Mouse (Mus musculus): ENCODE results near the gene Tap1. TPM values are rescaled to one million over a fixed set of nuclear protein-coding genes. Genes with fewer than 3 reads are reported as not detected.
"Not testable (repeated sequence)": the region's sequence is repeated elsewhere in the genome, so short reads cannot be mapped to it uniquely, and the experiment has no call there.

The Tap1 gene
- polyA plus RNA-seq, 1 experiment, result 5.5 TPM

DNA sequence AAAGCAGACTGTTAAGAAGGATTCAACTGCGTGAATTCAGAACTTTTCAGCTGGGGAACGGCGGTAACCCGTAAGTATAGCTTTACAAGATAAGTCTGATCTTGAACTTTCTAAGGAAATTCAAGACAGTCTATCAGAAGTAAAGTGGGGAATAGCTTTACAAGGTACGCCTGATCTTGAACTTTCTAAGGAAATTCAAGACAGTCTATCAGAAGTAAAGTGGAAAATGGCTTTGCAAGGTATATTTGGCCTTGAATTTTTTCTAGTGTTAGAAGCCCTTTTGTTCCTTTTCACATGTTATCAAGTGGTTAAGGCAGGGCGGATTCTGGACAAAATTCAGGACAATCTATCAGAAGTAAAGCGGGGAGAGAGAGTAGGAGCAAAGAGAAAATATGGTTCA lies 32.4 kb downstream of the Tap1 start:
- not testable (repeated sequence) for H3K4me3 ChIP-seq (ENCODE audit: insufficient read depth, low read depth, low read length); H3K4me1 ChIP-seq (ENCODE audit: control insufficient read depth, insufficient read depth, insufficient read length, low read length); H3K27ac ChIP-seq (replicated peaks; ENCODE audit: low read depth, low read length)

DNA sequence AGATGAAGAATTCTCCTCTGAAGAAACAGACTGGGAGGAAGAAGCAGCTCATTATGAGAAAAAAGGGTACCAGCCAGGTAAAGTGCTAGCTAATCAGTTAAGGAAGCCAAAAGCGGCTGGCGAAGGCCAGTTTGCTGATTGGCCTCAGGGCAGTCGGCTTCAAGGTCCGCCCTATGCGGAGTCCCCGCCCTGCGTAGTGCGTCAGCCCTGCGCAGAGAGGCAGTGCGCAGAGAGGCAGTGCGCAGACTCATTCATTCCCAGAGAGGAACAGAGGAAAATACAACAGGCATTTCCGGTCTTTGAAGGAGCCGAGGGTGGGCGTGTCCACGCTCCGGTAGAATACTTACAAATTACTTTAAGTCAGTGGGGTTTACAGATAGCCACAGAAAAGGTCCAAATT lies 33.0 kb downstream of the Tap1 start:
- H3K27ac ChIP-seq (replicated peaks; ENCODE audit: low read depth, low read length); H3K4me3 ChIP-seq (ENCODE audit: insufficient read depth, low read depth, low read length); H3K4me1 ChIP-seq (ENCODE audit: control insufficient read depth, insufficient read depth, insufficient read length, low read length): not testable (repeated sequence)

- Histone ChIP-seq H3K27ac (replicated peaks; ENCODE audit: low read depth, low read length) (no peak overlapping the region), H3K4me3 (ENCODE audit: insufficient read depth, low read depth, low read length) (no peak overlapping the region), H3K4me1 (ENCODE audit: control insufficient read depth, insufficient read depth, insufficient read length, low read length) (no peaks in the 10 kb centered on the region)
These were observed 37.5 kb downstream of the Tap1 start for GRCm38 (mm10) chr17:34224816-34225215.

DNA sequence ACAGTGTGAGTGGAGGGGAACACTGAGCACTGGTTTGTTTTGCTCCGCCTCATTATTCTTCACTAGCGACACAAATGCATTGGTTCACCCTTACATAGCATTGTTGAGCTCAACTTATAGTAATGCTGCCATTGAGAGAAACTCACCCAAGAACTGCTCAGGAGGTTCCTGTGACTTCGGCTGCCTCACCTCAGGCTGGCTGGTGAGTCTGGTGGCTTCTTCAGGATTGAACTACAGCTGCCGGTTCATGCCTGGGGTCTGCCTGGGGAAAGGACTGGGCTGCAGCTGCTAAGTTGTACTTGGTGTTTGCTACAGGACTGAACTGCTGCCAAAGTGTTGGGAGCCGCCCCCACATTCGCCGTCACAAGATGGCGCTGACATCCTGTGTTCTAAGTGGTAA lies 38.1 kb downstream of the Tap1 start:
- H3K4me1 ChIP-seq (ENCODE audit: control insufficient read depth, insufficient read depth, insufficient read length, low read length), result no peaks in the 10 kb centered on the region
- no peak overlapping the region for H3K27ac ChIP-seq (replicated peaks; ENCODE audit: low read depth, low read length)
- H3K4me3 ChIP-seq (ENCODE audit: insufficient read depth, low read depth, low read length), result no peak overlapping the region

GRCm38 (mm10) chr17:34225911-34226310 lies 38.6 kb downstream of the Tap1 start:
- H3K27ac ChIP-seq (replicated peaks; ENCODE audit: low read depth, low read length); H3K4me3 ChIP-seq (ENCODE audit: insufficient read depth, low read depth, low read length); H3K4me1 ChIP-seq (ENCODE audit: control insufficient read depth, insufficient read depth, insufficient read length, low read length): not testable (repeated sequence)

GRCm38 (mm10) chr17:34230971-34231370 lies 43.6 kb downstream of the Tap1 start:
- not testable (repeated sequence) for H3K27ac ChIP-seq (replicated peaks; ENCODE audit: low read depth, low read length); H3K4me1 ChIP-seq (ENCODE audit: control insufficient read depth, insufficient read depth, insufficient read length, low read length); H3K4me3 ChIP-seq (ENCODE audit: insufficient read depth, low read depth, low read length)

- H3K4me1 ChIP-seq (ENCODE audit: control insufficient read depth, insufficient read depth, insufficient read length, low read length); H3K27ac ChIP-seq (replicated peaks; ENCODE audit: low read depth, low read length); H3K4me3 ChIP-seq (ENCODE audit: insufficient read depth, low read depth, low read length): not testable (repeated sequence)
These were observed 44.7 kb downstream of the Tap1 start for GRCm38 (mm10) chr17:34232021-34232420.

- Histone ChIP-seq H3K4me3 (ENCODE audit: insufficient read depth, low read depth, low read length) (no peak overlapping the region), H3K4me1 (ENCODE audit: control insufficient read depth, insufficient read depth, insufficient read length, low read length) (no peaks in the 10 kb centered on the region), H3K27ac (replicated peaks; ENCODE audit: low read depth, low read length) (no peak overlapping the region)
These were observed 47.6 kb downstream of the Tap1 start for GRCm38 (mm10) chr17:34234926-34235325.

- Histone ChIP-seq H3K4me3 (ENCODE audit: insufficient read depth, low read depth, low read length) (no peak overlapping the region), H3K27ac (replicated peaks; ENCODE audit: low read depth, low read length) (no peak overlapping the region), H3K4me1 (ENCODE audit: control insufficient read depth, insufficient read depth, insufficient read length, low read length) (no peaks in the 10 kb centered on the region)
These were observed 49.3 kb downstream of the Tap1 start for GRCm38 (mm10) chr17:34236691-34237090.

- Histone ChIP-seq H3K4me3 (ENCODE audit: insufficient read depth, low read depth, low read length) (no peak overlapping the region), H3K4me1 (ENCODE audit: control insufficient read depth, insufficient read depth, insufficient read length, low read length) (no peaks in the 10 kb centered on the region), H3K27ac (replicated peaks; ENCODE audit: low read depth, low read length) (no peak overlapping the region)
These were observed 50.4 kb downstream of the Tap1 start for GRCm38 (mm10) chr17:34237741-34238140.

DNA sequence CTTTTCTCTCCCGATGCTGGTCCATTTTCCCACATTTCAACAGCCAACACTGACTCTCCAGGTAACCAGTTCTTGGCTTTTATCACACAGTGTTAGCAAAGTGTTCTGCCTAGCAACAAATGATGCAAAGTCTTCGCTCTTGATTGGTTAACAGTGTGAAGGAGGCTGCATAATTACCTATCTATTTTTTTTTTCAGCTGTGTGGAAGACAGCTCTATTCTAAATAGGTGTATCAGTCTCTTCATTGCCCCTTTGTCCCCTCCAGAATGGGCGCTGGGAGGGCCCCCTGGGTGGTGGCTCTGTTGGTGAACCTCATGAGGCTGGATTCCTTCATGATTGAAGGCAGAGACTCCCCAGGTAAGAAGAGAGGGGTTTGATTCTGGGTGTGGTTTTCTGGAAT lies 51.4 kb downstream of the Tap1 start, which contains the start of gene H2-Ob:
Gene H2-Ob (plus strand): TSS at position 198 of the 400 bp plus-strand sequence.
- Histone ChIP-seq H3K27ac (replicated peaks; ENCODE audit: low read depth, low read length) (peak within 1 kb of the TSS; percentile 80), H3K4me3 (ENCODE audit: insufficient read depth, low read depth, low read length) (no peak within 1 kb of the TSS), H3K4me1 (ENCODE audit: control insufficient read depth, insufficient read depth, insufficient read length, low read length) (no peaks in the 10 kb centered on the region)

- Histone ChIP-seq H3K4me1 (ENCODE audit: control insufficient read depth, insufficient read depth, insufficient read length, low read length) (no peaks in the 10 kb centered on the region), H3K4me3 (ENCODE audit: insufficient read depth, low read depth, low read length) (no peak overlapping the region; the same call in 1 of the 2 replicates), H3K27ac (replicated peaks; ENCODE audit: low read depth, low read length) (peak overlapping the region; percentile 80)
These were observed 52.3 kb downstream of the Tap1 start for GRCm38 (mm10) chr17:34239601-34240041.

- Histone ChIP-seq H3K27ac (replicated peaks; ENCODE audit: low read depth, low read length) (peak overlapping the region; percentile 65), H3K4me3 (ENCODE audit: insufficient read depth, low read depth, low read length) (no peak overlapping the region; the same call in 1 of the 2 replicates), H3K4me1 (ENCODE audit: control insufficient read depth, insufficient read depth, insufficient read length, low read length) (no peaks in the 10 kb centered on the region)
These were observed 53.0 kb downstream of the Tap1 start for GRCm38 (mm10) chr17:34240366-34240765.

GRCm38 (mm10) chr17:34240916-34241315 lies 53.6 kb downstream of the Tap1 start:
- H3K4me1 ChIP-seq (ENCODE audit: control insufficient read depth, insufficient read depth, insufficient read length, low read length), result no peaks in the 10 kb centered on the region
- no peak overlapping the region for H3K4me3 ChIP-seq (ENCODE audit: insufficient read depth, low read depth, low read length)
- no peak overlapping the region for H3K27ac ChIP-seq (replicated peaks; ENCODE audit: low read depth, low read length)

DNA sequence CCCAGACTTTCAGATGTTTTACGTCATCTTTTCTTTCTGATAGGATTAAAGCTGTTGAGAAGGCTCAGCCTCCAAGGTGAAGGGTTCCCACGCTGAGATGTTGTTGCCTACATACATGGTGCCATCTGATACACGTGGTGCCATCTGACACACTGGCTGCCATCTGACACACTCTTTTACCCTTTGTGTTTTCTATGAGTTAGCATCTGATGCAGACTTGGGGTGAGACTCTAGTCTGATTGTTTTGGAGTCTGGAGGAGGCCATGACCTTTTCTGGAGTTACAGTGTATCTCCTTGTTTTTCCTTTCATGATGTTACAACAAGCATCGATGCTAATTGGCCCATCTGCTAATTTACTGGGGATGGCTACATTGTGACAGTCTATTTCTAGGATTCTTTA lies 57.3 kb downstream of the Tap1 start:
- Histone ChIP-seq H3K4me3 (ENCODE audit: insufficient read depth, low read depth, low read length) (no peak overlapping the region), H3K27ac (replicated peaks; ENCODE audit: low read depth, low read length) (no peak overlapping the region), H3K4me1 (ENCODE audit: control insufficient read depth, insufficient read depth, insufficient read length, low read length) (no peaks in the 10 kb centered on the region)

Measured in brown adipose tissue, adult 24 weeks (tissue).